Mouse (Mus musculus) heart, postnatal 0 days (tissue): ENCODE data around the gene Atp6ap2.

Experiments used
- CTCF ChIP-seq: IDR thresholded peaks from 2 replicates; pipeline ENCODE4 v1.5.1; 2016; ENCODE audit warnings: antibody characterized with exemption, control low read depth, low read depth
- EP300 ChIP-seq: IDR thresholded peaks from 2 replicates; pipeline ENCODE4 v1.6.1; 2016; ENCODE audit warnings: antibody characterized with exemption, low read depth

DNA sequence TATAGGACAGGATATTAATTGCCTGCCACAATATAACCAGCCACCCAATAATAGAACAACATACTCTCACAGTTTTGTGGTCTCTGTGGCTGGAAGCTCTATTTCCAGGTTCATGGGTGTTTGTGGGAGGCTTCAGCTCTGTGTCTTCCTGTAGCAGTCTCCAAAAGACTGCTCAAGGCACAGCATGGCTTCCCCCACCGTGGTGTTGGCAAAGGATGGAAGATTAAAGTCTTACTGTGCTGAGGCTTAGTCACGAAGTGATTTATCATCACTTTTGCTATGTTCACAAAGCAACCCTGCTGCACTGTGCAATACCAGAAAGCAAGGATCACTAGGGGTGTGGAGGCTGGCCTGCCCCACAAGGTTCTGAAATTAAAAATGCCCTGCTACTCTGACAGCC, 66.3 kb downstream of the Atp6ap2 start:
- TF ChIP-seq CTCF (no peak), EP300 (no peak)
